Mouse (Mus musculus) stomach, postnatal 0 days (tissue): Measurements from ENCODE around the gene Gm45062.

Source experiments
- CTCF ChIP-seq: IDR thresholded peaks from 2 replicates; pipeline ENCODE4 v1.5.1; 2016; ENCODE audit warnings: antibody characterized with exemption, low read depth, mild to moderate bottlenecking, moderate library complexity
- EP300 ChIP-seq: optimal IDR thresholded peaks from 2 replicates; pipeline ENCODE3; 2016; ENCODE audit warnings: antibody characterized with exemption

GRCm38 (mm10) chr6:8389307-8389706 lies 130.1 kb downstream of the Gm45062 start:
- TF ChIP-seq EP300 (no peak), CTCF (no peak)
